Mouse (Mus musculus) myocyte (in vitro differentiated cells): Measurements from ENCODE around the gene Moxd1.

Experiments used
- CEBPB ChIP-seq: IDR thresholded peaks from 2 replicates; pipeline ENCODE4 v1.6.1; 2011; ENCODE audit warnings: mild to moderate bottlenecking, moderate library complexity; ENCODE audit not compliant: poor library complexity, insufficient read depth, severe bottlenecking
- E2F4 ChIP-seq: IDR thresholded peaks from one replicate; pipeline ENCODE4 v1.6.1; 2011; ENCODE audit warnings: mild to moderate bottlenecking, control low read depth, moderate library complexity; ENCODE audit not compliant: insufficient read depth
- MAX ChIP-seq: IDR thresholded peaks from one replicate; pipeline ENCODE4 v1.6.1; 2011; ENCODE audit warnings: low read depth, mild to moderate bottlenecking, control low read depth
- MYOG ChIP-seq, 3 experiments: IDR thresholded peaks; one replicate each; pipeline ENCODE4 v1.6.1; 2011; ENCODE audit warnings: control low read depth in 2 of 3, low read depth in 2 of 3, mild to moderate bottlenecking in 2 of 3; ENCODE audit not compliant: insufficient read length in 2 of 3, control insufficient read depth in 1 of 3, insufficient read depth in 1 of 3
- POLR2A ChIP-seq: IDR thresholded peaks from one replicate; pipeline ENCODE4 v1.6.1; 2011; ENCODE audit warnings: low read depth, mild to moderate bottlenecking, control low read depth, moderate library complexity; ENCODE audit not compliant: insufficient read length
- POLR2AphosphoS2 ChIP-seq: IDR thresholded peaks from one replicate; pipeline ENCODE4 v1.6.1; 2011; ENCODE audit warnings: low read depth, control low read depth; ENCODE audit not compliant: insufficient read length
- SRF ChIP-seq: IDR thresholded peaks from one replicate; pipeline ENCODE4 v1.6.1; 2011; ENCODE audit warnings: low read depth; ENCODE audit not compliant: control insufficient read depth, insufficient read length
- TCF12 ChIP-seq: IDR thresholded peaks from one replicate; pipeline ENCODE4 v1.6.1; 2011; ENCODE audit warnings: mild to moderate bottlenecking, control low read depth; ENCODE audit not compliant: poor library complexity, insufficient read depth, severe bottlenecking
- USF1 ChIP-seq: IDR thresholded peaks from one replicate; pipeline ENCODE4 v1.6.1; 2011; ENCODE audit warnings: low read depth, mild to moderate bottlenecking, control low read depth, moderate library complexity

- TF ChIP-seq USF1 = no peak
- no peak for TF ChIP-seq TCF12
- no peak for TF ChIP-seq POLR2A
- no peak for TF ChIP-seq CEBPB
- TF ChIP-seq MAX = no peak
- TF ChIP-seq E2F4 = no peak
- TF ChIP-seq POLR2AphosphoS2 = no peak
- no peak for TF ChIP-seq SRF
- no peak for TF ChIP-seq MYOG (IDR thresholded peaks at IDR 0.05; ENCODE audit: control insufficient read depth in 1 of 3, insufficient read depth in 1 of 3, insufficient read length in 2 of 3, low read depth in 2 of 3)
These were observed 2.4 kb upstream of the Moxd1 start for GRCm38 (mm10) chr10:24220931-24221330.
